Mouse (Mus musculus) kidney, postnatal 36 days (tissue): ENCODE measurements around the gene Nhsl1.
"Not testable (repeated sequence)": the region's sequence is repeated elsewhere in the genome, so short reads cannot be mapped to it uniquely, and the experiment has no call there.

Experiments used
- DNase-seq, 2 experiments: peaks; one replicate each; pipeline ENCODE4 v3.0.0; 2021 to 2022; ENCODE audit warnings: mixed read lengths in 2 of 2

Gene Nhsl1

DNA sequence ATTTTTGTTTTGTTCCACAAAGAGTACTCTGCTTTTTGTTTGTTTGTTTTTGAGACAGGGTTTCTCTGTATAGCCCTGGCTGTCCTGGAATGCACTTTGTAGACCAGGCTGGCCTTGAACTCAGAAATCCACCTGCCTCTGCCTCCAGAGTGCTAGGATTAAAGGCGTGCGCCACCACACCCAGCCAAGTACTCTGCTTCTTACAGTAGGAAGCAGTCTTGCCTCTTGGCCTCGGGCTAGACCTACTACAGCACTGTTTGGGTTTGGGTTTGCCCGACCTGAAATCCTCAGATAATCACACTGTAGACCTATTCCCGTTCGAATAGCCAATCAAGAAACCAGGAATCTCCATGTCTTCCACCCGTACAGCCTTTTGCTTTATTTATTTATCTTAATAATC is 130.1 kb downstream of the Nhsl1 start:
- DNase-seq: not testable (repeated sequence)

DNA sequence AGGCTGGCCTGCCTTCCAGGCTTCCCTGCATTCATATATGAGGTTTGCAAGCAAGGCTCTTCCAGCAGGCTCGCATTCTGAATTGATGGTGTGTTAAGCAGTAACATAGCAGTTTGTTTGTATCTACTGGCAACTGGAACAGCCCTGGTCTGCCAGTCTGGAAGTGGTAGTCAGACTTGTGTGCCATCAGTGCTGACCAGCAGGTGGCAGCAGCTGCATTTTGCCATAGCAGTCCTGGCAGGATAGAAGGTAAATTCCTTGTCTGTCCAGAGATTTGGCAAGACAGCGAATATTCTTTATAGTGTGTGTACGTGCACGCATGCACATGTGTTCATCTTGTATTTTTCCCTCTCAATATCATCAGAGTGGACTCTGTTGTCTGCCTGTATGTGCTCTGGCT is 134.6 kb downstream of the Nhsl1 start:
- DNase-seq: peak; percentile 88 to 94

DNA sequence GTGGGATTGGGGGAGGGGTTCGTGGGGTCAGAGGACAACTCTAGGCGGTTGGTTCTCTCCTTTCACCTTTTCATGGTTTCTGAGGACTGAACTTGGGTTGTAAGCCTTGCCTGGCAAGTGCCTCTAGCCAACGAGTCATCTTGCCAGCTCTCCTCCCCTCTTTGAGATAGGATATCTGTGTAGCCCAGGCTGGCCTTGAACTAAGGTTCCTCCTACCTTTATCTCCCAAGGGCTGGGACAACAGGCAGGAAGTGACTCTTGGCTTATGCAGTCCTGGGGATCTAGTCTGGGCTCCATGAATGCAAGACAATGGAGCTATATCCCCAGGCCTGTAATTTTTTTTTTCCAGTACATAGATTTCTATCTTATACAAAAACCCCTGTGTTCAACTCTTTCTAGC is 135.4 kb downstream of the Nhsl1 start:
- DNase-seq: no peak

DNA sequence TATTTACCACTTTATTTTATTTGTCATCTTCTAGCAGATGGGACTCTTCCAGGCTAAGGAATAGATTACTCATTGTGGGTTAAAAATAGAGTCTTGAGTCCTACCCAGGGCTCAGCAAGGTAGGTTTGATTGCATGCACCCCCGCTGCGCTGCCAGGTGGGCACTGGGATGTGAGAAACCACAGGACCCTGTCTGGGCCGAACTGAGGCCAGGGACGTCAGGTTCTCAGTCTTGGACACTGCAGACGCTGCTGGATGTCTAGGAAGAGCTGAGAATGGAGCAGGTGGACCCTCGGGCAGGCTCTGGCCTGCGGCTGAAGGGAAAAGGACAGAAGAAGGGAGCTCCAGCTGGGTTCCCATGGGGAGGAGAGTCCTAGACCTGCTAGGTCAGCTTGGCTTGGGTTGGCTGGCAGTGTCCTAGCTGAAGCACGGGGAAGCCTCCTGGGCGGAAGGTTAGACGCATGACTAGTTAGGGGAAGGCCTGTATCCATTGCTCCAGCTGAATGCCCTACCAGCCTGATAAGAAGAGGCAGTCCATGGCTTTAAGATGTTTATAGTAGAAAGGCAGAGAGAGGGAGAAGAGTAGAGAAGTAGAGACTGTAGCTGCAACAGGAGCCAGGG is 136.6 kb downstream of the Nhsl1 start:
- peak in 1 of 2 experiments; percentile 53 for DNase-seq

DNA sequence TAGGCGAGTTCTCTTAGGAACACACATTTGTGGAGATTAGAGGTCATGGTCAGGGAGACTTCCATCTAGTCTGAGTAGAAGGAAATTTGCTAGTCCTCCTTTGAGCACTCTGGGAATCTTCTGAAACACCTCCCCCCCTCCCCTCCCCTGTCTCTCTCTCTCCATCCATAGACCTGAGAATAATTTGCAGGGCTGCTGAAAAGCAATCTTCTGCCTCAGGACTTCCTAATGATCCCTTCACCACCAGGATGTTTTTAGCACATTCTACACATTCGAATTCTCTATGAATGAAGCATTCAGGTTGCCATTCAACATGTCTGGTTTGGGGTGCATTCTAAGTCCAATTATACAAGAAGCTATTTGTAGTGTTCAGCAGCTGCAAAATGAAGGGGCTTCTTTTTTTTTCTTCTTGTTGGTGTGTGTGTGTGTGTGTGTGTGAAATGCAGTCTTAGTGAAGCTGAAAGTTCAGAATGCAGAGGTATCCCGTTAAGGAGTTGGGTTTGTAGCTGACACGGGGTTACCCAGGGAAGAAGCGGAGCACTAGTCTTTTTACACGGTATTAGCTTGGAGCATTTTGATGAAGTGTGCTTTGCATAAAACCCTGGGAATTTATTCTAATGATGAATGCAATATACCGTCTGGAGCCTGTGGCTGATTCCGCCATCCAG is 139.2 kb downstream of the Nhsl1 start:
- DNase-seq: no peak

DNA sequence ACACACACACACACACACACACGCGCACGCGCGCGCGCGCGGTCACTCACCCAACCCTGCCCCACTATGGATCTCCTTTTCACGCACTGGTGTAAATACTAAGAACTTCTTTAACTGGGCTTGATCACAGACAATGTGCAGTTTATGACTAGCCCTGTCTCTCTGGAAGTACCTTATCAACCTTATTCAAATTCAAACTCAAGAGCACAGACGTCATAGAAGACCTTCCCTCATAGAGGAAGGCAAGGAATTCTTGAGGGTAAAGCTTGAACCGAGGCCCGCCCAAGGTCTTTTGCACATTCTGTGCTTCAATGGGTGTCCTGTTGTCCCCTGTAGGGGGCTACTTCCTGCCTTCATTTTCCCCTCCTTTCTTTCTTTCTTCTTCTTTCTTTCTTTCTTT is 142.6 kb downstream of the Nhsl1 start:
- DNase-seq: no peak

DNA sequence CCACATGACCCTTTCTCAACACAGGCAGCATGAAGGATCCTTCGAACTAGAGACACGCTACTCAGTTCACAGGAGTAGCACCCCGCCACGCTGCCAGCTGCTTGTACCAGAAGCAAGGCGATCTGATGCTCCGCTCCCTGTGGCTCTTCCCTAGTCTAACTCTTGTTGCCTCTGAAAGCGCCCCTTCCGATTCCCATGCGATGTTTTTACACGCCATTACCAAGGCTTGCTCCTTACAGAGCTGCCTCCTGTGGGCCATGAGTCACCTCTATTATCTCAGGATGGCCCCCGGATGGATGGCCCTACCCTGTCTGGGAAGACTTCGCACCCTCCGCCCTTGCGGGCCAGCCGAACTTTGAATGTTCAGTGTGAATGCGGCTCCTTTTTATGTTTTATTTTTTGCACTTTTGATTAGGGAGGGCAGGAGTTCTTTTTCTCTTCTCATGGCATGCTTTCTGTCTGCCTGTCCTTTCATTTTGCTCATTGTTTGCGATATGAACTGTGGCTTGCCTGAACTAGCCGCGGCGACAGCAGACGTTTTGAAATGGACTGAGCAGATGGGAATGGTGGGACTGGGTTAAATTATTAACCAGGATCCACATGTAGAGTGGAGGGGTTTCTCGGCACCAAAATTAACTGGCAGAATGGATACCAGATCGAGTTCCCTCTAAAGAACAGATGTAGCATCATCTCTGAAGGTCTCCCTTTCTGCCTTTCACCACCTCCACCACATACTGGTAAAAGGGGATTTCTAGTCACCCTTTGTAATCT is 144.5 kb downstream of the Nhsl1 start:
- no peak for DNase-seq

DNA sequence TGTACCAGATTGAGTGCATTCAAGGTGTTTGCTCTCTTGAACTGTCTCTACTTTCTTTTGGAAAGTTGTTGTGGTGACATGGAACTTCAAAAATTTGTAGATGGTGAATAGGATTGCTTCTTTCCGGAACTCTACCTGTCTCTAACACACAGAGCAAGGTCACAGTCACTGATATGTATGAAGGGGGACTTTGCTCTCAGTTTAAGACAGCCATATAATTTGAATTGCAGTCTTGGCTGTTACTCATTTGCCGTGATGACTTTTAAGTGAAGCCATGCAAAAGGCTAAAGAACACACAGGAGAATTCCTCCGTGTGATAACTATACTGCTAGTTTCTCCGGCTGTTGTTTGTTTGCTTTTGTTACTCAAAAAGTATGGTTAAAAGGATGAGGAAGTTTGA is 149.6 kb downstream of the Nhsl1 start:
- no peak for DNase-seq

DNA sequence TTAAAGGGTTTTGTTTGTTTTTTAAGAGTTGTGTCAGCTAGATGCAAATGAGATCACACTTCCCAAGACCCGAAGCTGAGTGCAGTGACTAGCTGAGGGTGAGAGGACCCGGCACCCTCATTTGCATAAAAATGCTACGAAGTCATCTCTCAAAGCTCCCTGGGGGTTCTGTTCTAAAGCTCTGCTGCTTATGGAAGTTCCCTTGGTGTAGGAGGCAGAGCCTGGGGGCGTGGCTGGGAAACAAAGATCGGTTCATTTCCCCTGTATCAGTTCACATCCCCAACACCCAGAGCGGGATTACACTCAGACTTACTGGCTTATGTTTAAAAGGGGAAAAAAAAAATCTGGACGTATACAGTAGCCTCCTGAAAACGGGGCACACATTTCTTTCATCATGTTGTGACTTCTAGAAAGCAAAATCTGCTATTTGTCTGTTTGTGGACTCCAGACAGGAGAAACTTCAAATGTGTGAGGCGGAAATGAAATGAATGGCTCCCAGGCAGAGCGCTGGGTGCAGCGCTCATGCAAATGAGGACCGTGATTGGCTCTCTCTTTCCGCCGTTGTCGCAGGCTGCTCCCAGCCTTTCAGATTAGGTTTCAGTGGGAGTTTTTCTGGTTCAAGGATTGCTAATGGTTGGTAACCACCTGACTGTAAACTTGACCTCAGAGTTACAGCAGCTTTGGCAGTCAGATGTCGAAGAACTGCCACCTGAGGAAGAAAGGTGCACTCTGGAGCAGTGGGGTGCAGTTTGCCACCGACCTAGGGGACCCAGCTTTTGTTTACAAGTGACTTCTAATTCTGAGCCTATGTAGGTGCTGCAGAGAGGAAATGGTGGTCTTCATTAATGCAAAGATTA is 150.7 kb downstream of the Nhsl1 start:
- DNase-seq: peak; percentile 61 to 65

DNA sequence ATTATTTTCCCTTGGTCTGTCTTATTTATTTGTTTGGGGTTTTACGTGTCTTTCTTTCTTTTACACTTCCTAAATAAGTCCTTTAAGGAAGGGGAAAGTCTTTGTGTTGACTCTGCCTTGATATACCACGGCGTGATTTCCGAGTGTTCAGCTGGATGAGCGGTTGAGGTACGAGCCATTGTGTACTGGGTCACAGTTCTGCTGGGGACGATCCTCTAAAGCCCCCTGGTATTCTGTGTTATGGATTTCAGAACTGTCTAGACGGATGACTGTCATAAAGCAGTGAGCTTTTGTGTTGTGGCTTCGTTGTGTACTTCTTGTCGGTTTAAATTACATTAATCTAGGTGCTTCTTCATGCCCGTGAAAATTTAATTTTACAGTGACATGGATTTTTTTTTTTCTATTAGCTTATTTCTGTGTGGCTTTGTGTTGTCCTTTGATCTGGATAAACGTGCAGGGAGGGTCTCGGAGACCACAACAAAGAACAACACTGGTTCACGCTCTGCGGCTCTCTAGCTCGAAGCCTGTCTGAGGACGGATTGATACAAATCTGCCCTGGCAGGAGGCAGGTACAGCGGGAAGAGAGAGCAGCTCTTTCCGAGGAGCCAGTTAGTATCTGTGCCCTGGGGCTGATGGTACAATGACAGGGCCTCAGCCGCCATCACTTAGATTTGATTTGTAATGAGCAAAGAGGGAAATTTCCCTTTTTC is 151.7 kb downstream of the Nhsl1 start:
- DNase-seq: no peak

DNA sequence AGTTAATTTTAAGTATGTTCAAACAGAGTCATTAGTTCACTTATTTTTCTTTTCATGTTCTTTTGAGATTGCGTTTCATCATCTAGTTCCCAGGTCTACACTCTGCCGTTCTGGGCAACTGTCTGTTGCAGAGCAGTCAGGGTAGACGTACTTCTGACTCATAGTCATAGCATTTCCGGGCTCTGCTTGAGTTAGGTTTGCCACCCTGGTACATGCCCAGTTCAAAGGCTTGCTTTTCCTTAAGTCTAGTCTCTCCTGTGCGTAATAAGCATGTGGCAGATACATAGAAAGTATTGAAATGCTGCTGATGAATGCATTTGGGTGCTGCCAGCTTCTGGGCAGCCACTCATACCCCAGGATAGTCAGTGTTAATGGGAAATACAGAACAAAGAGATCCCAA is 152.9 kb downstream of the Nhsl1 start:
- DNase-seq: no peak

DNA sequence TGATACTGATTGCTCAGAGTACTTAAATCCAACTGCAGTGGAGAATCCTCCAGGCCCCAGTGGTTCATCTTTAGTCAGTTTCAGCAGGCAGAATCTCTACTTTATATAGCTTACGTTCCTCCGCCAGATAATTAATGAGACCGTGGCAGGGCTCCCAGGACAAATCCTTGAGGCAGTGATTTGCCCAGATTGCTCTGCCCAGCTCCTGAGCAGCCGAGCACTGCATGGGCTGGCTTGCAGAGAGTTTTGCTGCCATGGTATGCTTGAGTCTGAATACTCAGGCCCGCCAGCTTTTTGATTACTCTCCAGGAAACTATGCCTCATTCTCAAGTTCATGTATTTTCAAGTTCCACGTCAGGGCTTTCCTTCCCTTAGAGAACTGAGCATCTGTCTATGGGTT is 156.3 kb downstream of the Nhsl1 start:
- no peak for DNase-seq

DNA sequence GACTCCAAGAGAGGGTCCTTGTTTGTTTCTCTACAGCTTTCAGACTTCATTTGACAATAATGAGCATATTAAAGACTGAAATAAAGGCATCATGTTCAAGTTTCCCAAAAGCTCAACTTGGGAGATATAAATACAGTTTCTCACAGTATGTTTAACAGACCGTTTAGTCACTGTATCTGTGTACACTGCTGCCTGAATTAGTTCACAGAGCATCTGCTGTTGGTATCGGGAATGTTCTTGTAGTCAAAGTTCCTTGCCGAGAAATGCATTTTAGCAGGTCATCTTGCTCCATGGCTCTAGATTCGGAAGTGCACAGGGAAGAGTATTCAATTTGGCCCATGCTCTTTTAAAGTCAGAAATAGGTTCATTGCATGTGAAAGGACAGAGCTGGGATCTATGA is 159.5 kb downstream of the Nhsl1 start:
- DNase-seq: no peak

DNA sequence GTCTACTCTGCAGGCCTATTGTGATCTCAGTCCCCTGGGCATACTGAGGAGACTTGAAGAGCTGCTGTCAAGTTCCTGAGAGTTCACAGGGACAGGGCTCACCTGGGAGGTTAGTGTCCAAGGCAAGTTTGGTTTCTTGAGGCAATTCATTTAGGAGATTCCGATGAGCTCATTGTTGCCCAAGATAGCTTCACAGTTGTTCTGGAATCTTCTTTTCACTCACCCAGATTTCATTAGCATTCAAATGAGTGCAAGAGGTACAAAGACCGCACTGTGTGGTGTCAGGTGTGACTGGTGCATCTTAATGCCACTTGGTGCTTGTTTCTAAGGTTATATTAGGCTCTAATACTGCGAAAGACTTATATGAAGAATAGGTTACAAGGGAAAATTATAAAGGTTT is 160.5 kb downstream of the Nhsl1 start:
- DNase-seq: no peak

DNA sequence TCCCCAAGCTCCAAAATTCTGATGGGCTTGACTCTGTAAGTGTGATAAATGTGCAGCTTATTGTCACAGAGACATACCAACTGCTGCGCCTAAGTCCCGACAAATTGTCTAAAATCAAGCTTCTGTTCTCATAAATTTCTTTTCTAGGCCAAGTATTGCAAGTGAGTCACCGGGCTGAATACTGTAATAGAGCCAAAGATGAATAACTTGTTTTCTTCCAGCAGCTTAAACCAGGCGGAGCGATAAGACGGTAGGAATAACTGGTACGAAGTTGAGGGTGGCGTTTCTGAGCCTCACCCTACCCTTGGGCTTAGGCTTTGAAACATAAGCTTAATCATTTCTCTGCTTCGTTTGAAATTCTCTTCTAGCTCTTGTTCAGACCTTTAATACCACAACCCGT is 162.1 kb downstream of the Nhsl1 start:
- DNase-seq: peak in 1 of 2 experiments; percentile 18

DNA sequence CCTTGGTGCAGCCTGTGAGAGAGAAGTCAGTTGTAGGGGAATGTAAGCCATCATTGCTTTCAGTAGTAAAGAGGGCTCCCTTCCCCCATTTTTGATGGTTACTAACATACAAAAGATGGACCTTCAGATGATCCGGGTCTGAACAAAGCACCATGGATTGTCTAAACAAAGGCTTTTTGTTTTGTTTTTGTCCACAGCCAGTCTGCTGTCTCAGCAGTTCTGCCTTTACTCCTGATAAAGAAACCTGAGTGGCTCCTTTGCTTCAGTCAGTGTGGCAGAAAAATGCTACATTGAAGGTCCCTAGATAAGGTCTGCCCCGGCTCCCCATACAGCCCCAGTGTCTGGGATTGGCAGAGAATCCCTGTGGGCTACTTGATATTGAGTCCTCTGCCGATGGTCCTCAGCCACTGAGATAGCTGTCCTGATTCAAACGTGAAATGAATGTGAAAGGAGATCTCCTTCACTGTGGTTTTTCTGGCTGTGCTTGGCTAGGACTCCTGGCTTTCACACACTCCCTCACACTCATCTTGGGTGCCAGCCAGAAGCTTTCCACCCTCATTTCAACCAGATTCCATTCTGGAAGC is 163.9 kb downstream of the Nhsl1 start:
- peak in 1 of 2 experiments; percentile 46 for DNase-seq

DNA sequence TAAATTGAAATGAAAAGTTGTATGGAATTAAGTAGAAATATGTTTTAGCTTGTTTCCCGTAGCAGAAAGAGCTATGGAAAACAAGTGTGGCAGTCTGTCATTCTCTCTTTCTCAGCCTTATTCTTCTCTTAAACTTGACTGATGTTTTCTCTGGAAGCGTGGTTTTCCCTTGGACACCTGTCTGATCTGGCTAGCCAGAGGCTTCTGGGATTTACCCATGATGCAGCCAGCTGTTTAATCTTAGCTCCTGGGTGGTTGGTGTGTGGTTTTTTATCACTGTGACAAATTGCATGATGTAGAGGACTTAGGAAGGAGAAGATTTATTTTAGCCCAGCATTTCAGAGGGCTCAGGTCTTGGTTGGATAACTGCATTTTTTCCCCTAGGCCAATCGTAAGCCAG is 164.9 kb downstream of the Nhsl1 start:
- no peak for DNase-seq

DNA sequence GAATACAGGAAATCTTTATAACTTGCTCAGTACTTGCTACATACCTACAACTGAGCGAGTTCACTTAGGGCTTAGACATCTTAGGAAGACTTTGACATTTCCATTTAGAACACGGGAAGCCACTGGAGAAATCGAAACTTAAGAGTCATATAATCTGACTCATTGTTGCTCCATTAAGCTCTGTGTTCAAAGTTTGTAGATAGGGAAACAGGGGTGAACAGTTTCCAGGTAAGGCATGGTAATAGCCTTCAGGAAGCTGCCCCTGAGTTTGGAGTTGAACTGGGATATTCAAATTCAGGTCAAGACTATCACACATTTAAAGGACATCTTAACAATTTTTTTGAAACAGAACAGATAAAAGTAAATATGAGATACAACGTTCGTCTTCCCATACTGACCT is 165.9 kb downstream of the Nhsl1 start:
- no peak for DNase-seq

DNA sequence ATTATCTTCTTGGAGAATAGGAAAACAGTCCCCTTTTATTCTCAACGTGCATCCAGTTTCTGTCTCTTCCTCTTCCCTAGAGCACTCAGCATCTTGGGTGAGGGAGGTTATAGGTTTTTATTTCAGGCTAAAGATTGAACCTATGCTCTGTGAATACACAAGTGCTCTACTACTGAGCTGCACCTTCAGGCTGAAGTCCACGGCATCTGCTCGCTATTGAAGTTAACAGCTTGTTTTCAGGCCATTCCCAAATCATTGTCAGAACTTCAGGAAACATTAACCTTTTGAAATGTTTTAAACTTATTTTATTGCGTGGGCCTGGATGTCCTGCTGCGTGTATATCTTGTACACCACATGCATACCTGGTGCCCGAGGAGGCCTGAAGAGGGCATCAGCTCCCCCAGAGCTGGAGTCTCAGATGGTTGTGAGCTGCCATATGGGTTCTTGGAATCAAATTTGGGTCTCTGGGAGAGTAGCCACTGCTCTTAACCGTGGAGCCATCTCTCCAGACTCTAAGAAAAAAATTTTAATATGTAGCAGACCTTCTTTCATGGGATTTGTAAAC is 169.5 kb downstream of the Nhsl1 start:
- DNase-seq: peak; percentile 49 to 51

DNA sequence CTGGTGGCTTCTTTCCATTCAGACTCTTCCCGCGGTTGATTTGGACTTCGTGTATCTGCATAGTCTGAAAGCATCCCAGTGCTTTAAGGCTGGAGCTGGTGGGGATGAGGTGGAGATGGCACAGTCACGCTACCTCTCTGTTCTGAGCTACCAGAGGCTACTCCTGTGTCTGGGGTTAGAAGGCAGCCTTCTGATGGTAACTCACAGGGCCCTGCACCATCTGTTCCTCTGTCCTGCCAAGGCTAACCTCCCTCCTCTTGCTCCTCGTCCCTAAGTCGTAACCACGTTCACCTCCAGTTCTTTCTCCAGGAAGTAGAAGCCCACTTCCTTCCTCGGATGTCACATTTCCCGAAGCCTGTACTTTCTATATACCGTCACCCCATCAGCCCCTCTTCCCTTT is 171.2 kb downstream of the Nhsl1 start:
- DNase-seq: no peak

DNA sequence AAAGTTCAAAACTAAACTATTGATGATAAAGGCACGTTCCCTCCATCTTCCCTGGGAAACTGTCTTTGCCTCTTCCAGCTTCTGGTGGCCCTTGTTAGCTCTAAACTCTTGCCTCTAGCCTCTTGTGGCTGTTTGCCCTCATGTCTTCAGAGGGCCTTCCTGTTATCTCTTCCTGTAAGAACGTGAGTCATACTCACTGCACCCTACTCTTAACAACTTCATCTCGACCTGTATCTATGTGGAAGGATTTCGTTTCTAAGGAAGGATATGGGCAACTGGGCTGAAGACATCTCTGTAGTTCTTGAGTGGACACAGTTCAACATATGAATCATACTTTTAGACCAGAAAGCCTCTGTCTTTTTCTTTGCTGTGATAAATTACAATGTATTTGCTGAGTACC is 173.2 kb downstream of the Nhsl1 start:
- no peak for DNase-seq
